8 mouse cellular contexts compared by ENCODE assay signal in the genomic region with DNA sequence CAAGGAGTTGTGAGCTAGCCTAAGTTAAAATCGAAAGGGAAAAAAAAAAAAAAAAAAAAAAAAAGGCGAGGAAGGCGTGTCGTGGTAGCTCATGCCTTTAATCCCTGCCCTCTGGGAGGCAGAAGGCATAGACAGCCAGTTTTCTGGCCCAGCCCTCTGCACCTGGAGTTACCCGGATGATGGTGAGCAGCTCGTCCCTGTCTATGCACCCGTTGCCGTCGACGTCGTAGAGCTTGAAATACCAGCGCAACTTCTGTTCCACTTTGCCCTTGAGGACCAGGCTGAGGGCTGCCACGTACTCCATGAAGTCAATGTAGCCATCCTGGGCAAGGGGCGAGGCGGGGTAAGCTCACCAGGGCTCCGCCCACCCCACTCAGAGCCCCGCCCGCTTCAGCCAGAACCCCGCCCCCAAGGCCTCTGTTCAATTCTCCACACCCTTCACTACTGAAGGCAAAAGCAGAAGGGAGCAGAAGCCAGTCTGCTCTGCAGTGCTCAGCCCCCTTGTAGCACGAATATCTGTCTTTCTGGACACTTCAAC. TPM values are rescaled to one million over a fixed set of nuclear protein-coding genes. Genes with fewer than 3 reads are reported as not detected.
A peak's percentile ranks its signal among the peaks of the same experiment; 100 is the strongest.
DNase-seq lines count a peak whose midpoint lies in the region; ATAC-seq and TF ChIP-seq lines count a peak whose summit lies in the region.

No protein-coding gene starts in this region.

- H3K27ac ChIP-seq in spleen, adult 2 months (ENCODE audit: insufficient read depth, low read length): no peak overlapping the region

- H3K4me1 ChIP-seq in erythroblast, embryonic 14.5 days (ENCODE audit: control insufficient read depth): peaks cover 12% of the 10 kb centered on the region
- H3K4me1 ChIP-seq in spleen, adult 2 months (ENCODE audit: control insufficient read depth, insufficient read depth, insufficient read length): peaks cover 12% of the 10 kb centered on the region

- no peaks in the 10 kb centered on the region for H3K36me3 ChIP-seq in erythroblast, embryonic 14.5 days (ENCODE audit: control insufficient read depth)
- no peaks in the 10 kb centered on the region for H3K36me3 ChIP-seq in spleen, adult 2 months (ENCODE audit: control insufficient read depth, insufficient read depth, low read length)

- no peak for TF ChIP-seq CTCF in spleen, adult 2 months (IDR thresholded peaks at IDR 0.05; ENCODE audit: extremely low read depth, insufficient read depth, insufficient read length, insufficient replicate concordance)

- peaks cover 17% of the 10 kb centered on the region for H3K27me3 ChIP-seq in erythroblast, embryonic 14.5 days (ENCODE audit: control insufficient read depth)
- no peaks in the 10 kb centered on the region for H3K27me3 ChIP-seq in spleen, adult 2 months (ENCODE audit: control insufficient read depth, insufficient read depth, low read length)

- ATAC-seq in megakaryocyte progenitor cell, adult 5-6 weeks (replicated peaks; ENCODE audit: poor library complexity): peak; percentile 93

- peak overlapping the region; percentile 56 for H3K4me3 ChIP-seq in erythroblast, embryonic 14.5 days (replicated peaks)
- peak overlapping the region; percentile 33 for H3K4me3 ChIP-seq in spleen, adult 2 months (ENCODE audit: extremely low read depth, insufficient read depth, insufficient read length)

- under 1% methylated on average over 19 of the region's 20 CpGs for WGBS in spleen, adult 2 months

- peak; percentile 65 for DNase-seq in CD4-positive helper T cell, adult 2 months (ENCODE audit: low read depth, low spot score)
- DNase-seq in adrenal gland, adult (ENCODE audit: inconsistent age in 2 of 2, low spot score in 1 of 2): peak; percentile 77 to 92
- DNase-seq in heart, postnatal 14 days: peak; percentile 39 to 54
- DNase-seq in kidney, postnatal 4 days: peak; percentile 77 to 83
- peak; percentile 24 to 33 for DNase-seq in spleen, adult 2 months (ENCODE audit: low read depth in 1 of 2, low spot score in 2 of 2)
- no peak for DNase-seq in right cerebral cortex, adult 2 months (ENCODE audit: low spot score in 2 of 2)

- intact Hi-C loops in heart, postnatal 14 days (cut with DNase I): no loop called here

- H3K9me3 ChIP-seq in erythroblast, embryonic 14.5 days (ENCODE audit: control insufficient read depth, low read length): no peaks in the 10 kb centered on the region

- no peak for TF ChIP-seq POLR2A in spleen, adult 2 months (IDR thresholded peaks at IDR 0.05; ENCODE audit: low read depth, low read length)

RNA-seq across cellular contexts. Expression of gene Guca1a, which starts 4.9 kb away (rescaled TPM):
- not detected in 2 replicates for polyA plus RNA-seq in erythroblast, embryonic 14.5 days (2012)
- under 1 TPM in 1 of 2 experiments, not detected in 1; 0.44 TPM for total RNA-seq in heart, postnatal 14 days (2021)
- total RNA-seq in megakaryocyte progenitor cell, adult 5-6 weeks (2015): 8.2 and 8.7 TPM in 2 replicates
- total RNA-seq in megakaryocyte progenitor cell, adult 5-6 weeks (2017): 0.68 and 2.8 TPM in 2 replicates
- polyA plus RNA-seq in spleen, adult 2 months (2012; rRNA removed): 1.9 and 2.0 TPM in 2 replicates

RNA-seq across cellular contexts. Expression of gene Guca1b, which starts 10.3 kb away (rescaled TPM):
- not detected in 2 replicates for polyA plus RNA-seq in erythroblast, embryonic 14.5 days (2012)
- total RNA-seq in heart, postnatal 14 days (2021): under 1 TPM; 0.26 to 0.46 TPM
- total RNA-seq in megakaryocyte progenitor cell, adult 5-6 weeks (2015): 0.32 and 0.86 TPM in 2 replicates
- 0.37 and 0.81 TPM in 2 replicates for total RNA-seq in megakaryocyte progenitor cell, adult 5-6 weeks (2017)
- 1.7 and 2.2 TPM in 2 replicates for polyA plus RNA-seq in spleen, adult 2 months (2012; rRNA removed)

RNA-seq across cellular contexts. Expression of gene Mrps10, which starts 26.8 kb away (rescaled TPM):
- 0.25 and 0.52 TPM in 2 replicates for polyA plus RNA-seq in erythroblast, embryonic 14.5 days (2012)
- 10 to 100 TPM; 25.1 to 26.2 TPM for total RNA-seq in heart, postnatal 14 days (2021)
- total RNA-seq in megakaryocyte progenitor cell, adult 5-6 weeks (2015): 71.3 and 89.1 TPM in 2 replicates
- total RNA-seq in megakaryocyte progenitor cell, adult 5-6 weeks (2017): 53.6 and 69.9 TPM in 2 replicates
- 10.1 and 11.3 TPM in 2 replicates for polyA plus RNA-seq in spleen, adult 2 months (2012; rRNA removed)

RNA-seq across cellular contexts. Expression of gene AI661453, which starts 41.0 kb away (rescaled TPM):
- polyA plus RNA-seq in erythroblast, embryonic 14.5 days (2012): not detected in 2 replicates
- 1 to 10 TPM; 1.8 to 2.1 TPM for total RNA-seq in heart, postnatal 14 days (2021)
- total RNA-seq in megakaryocyte progenitor cell, adult 5-6 weeks (2015): 1.6 and 2.3 TPM in 2 replicates
- 0.29 and 0.71 TPM in 2 replicates for total RNA-seq in megakaryocyte progenitor cell, adult 5-6 weeks (2017)
- polyA plus RNA-seq in spleen, adult 2 months (2012; rRNA removed): 0.26 and 0.28 TPM in 2 replicates

RNA-seq across cellular contexts. Expression of gene 1700001C19Rik, which starts 41.7 kb away (rescaled TPM):
- not detected in 2 replicates for polyA plus RNA-seq in erythroblast, embryonic 14.5 days (2012)
- not detected for total RNA-seq in heart, postnatal 14 days (2021)
- 0.12 and 0.27 TPM in 2 replicates for total RNA-seq in megakaryocyte progenitor cell, adult 5-6 weeks (2015)
- 0.33 and 0.95 TPM in 2 replicates for total RNA-seq in megakaryocyte progenitor cell, adult 5-6 weeks (2017)
- not detected in 2 replicates for polyA plus RNA-seq in spleen, adult 2 months (2012; rRNA removed)

Comparison
In these comparisons a context has a peak if more than half of its experiments do, and no peak if none do; other contexts are left out.
1. DNase-seq: peak in CD4-positive helper T cell, adult 2 months (single experiment), adrenal gland, adult (2 of 2), heart, postnatal 14 days (2 of 2), kidney, postnatal 4 days (2 of 2) and spleen, adult 2 months (2 of 2); none in right cerebral cortex, adult 2 months (0 of 2).